Mouse (Mus musculus) heart, embryonic 14.5 days (tissue): Measurements from ENCODE around the gene Gpc5. TPM values are rescaled to one million over a fixed set of nuclear protein-coding genes. Genes with fewer than 3 reads are reported as not detected.

Experiments
- ATAC-seq: fragments of 200-750 bp; cut with Nextera tagmentation; 2 replicates; pipeline ENCODE4 v1.8.0; 2017; ENCODE audit warnings: low read depth, moderate TSS enrichment; ENCODE audit not compliant: insufficient number of reproducible peaks, insufficient read depth, low FRiP score
- H3K27ac ChIP-seq, 2 experiments: fragments of 200-500 bp in 1 of 2; fragments of 300-500 bp in 1 of 2; sonication (generic) in 1 of 2; replicated peaks in 1 of 2; 2 replicates each; pipeline ENCODE4 v1.5.1; 2012 to 2014; ENCODE audit warnings: low read depth in 2 of 2, low read length in 2 of 2, control low read depth in 1 of 2, mild to moderate bottlenecking in 1 of 2, mixed read lengths in 1 of 2; ENCODE audit not compliant: control insufficient read depth in 1 of 2, insufficient read depth in 1 of 2
- H3K27me3 ChIP-seq: fragments of 300-500 bp; sonication (generic); 2 replicates; pipeline ENCODE4 v1.6.1; 2014; ENCODE audit warnings: mild to moderate bottlenecking, low read length, control low read depth; ENCODE audit not compliant: control insufficient read depth, insufficient read depth
- H3K36me3 ChIP-seq: fragments of 300-500 bp; sonication (generic); 2 replicates; pipeline ENCODE4 v1.6.1; 2014; ENCODE audit warnings: mild to moderate bottlenecking, control low read depth, low read length, mixed read lengths; ENCODE audit not compliant: control insufficient read depth, insufficient read depth
- H3K4me1 ChIP-seq, 2 experiments: fragments of 200-500 bp in 1 of 2; fragments of 300-500 bp in 1 of 2; sonication (generic) in 1 of 2; 2 replicates each; pipeline ENCODE4 v1.6.1; 2012 to 2014; ENCODE audit warnings: low read length in 2 of 2, control low read depth in 1 of 2, mixed read lengths in 1 of 2; ENCODE audit not compliant: control insufficient read depth in 2 of 2, insufficient read depth in 2 of 2
- H3K4me2 ChIP-seq: fragments of 300-500 bp; sonication (generic); 2 replicates; pipeline ENCODE4 v1.6.1; 2014; ENCODE audit warnings: mild to moderate bottlenecking, low read length
- H3K4me3 ChIP-seq, 2 experiments: fragments of 200-500 bp in 1 of 2; fragments of 300-500 bp in 1 of 2; sonication (generic) in 1 of 2; 2 replicates each; pipeline ENCODE4 v1.5.1; 2012 to 2014; ENCODE audit warnings: low read length in 2 of 2, mild to moderate bottlenecking in 2 of 2, control low read depth in 1 of 2, low read depth in 1 of 2, moderate library complexity in 1 of 2; ENCODE audit not compliant: control insufficient read depth in 1 of 2, insufficient read depth in 1 of 2
- H3K9ac ChIP-seq: fragments of 300-500 bp; sonication (generic); 2 replicates; pipeline ENCODE4 v1.6.1; 2014; ENCODE audit warnings: mild to moderate bottlenecking, low read length
- H3K9me3 ChIP-seq: fragments of 300-500 bp; sonication (generic); 2 replicates; pipeline ENCODE4 v1.6.1; 2016; ENCODE audit warnings: low read length, control low read depth; ENCODE audit not compliant: control insufficient read depth
- WGBS: fragments of 180-500 bp; shearing (Covaris S2); extraction: QIAGEN DNeasy Blood & Tissue Kit; methylation state at CpG from one replicate; pipeline ENCODE4 v1.1.7; 2014; 5-methylcytosine and 5-hydroxymethylcytosine counted together
- polyA plus RNA-seq: library from polyadenylated mRNA; unstranded; fragments of >200 nt; fragmentation: Nextera tagmentation; extraction: Ambion mirVana; gene quantifications from 2 replicates; pipeline ENCODE4 v1.2.1, GENCODE M21; 2014

The Gpc5 gene
- polyA plus RNA-seq, 1 experiment from 2014 or later = 0.32 TPM

DNA sequence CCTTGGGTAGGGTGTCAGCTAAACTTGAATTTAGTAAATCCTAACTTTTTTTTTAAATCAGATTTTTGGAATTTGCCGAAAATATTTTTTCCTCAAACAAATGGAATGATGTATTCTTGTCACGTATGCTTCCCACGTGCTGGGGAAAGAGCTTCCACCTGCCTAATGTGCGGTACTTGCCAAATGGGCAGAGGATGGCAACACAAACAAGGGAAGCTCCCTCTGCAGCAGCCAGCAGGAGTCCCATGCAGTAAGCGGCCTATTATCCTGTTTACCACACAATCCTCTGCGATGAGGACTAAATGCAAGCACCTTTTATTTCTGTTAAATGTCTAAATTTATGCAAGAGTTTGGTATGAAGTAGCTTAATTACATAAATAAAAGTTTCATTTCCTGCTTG, 178.4 kb downstream of the Gpc5 start:
- 73% methylated on average over 6 of the region's 6 CpGs for WGBS
- Histone ChIP-seq H3K4me3 (no peak overlapping the region), H3K9me3 (no peaks in the 10 kb centered on the region), H3K4me1 (no peaks in the 10 kb centered on the region), H3K27ac (no peak overlapping the region), H3K36me3 (no peaks in the 10 kb centered on the region), H3K4me2 (no peak overlapping the region), H3K9ac (no peak overlapping the region), H3K27me3 (no peaks in the 10 kb centered on the region)
- ATAC-seq = no peak

DNA sequence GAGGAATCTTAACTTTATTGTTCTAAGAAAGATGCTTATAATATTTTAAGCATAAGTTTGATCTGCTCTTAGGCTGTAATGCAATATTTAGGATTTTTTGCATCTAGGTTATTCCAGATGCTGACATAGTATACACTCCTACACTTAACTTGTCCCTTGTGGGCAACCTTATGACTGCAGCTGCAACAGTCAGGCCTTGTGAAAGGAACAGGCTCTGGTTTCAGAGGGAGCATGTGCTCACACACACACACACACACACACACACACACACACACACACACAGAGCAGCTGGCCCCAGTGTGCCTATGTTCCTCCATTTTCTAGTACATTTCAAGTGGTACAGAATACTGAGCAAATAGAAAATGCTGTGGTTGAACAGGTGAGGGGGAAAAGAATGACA, 190.8 kb downstream of the Gpc5 start:
- H3K4me1 ChIP-seq = no peaks in the 10 kb centered on the region
- no peaks in the 10 kb centered on the region for H3K36me3 ChIP-seq
- ATAC-seq = no peak
- H3K4me2 ChIP-seq = no peak overlapping the region
- no peak overlapping the region for H3K4me3 ChIP-seq
- no peak overlapping the region for H3K9ac ChIP-seq
- H3K27me3 ChIP-seq = no peaks in the 10 kb centered on the region
- no peaks in the 10 kb centered on the region for H3K9me3 ChIP-seq
- no peak overlapping the region for H3K27ac ChIP-seq

DNA sequence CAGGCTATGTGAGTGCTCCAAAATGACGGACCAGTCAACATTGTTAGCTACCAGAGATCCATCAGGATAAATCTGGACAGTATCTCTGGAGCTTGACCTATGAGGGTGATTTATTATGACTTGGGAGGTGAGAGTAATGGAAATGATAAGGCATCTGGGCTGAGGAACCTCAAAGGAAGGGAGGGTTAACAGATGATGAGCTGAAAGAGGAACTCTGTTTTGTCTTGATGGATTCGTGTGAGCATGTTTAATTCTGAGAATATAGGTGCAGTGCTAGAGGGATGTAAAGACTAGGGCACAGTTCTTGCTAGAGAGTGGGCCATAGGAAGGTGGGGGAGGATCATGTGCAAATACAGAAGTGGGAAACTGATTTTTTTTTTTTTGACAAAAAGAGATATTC, 232.2 kb downstream of the Gpc5 start:
- Histone ChIP-seq H3K4me2 (no peak overlapping the region), H3K27ac (no peak overlapping the region), H3K4me3 (no peak overlapping the region), H3K36me3 (no peaks in the 10 kb centered on the region), H3K27me3 (no peaks in the 10 kb centered on the region), H3K9ac (no peak overlapping the region), H3K9me3 (no peaks in the 10 kb centered on the region), H3K4me1 (no peaks in the 10 kb centered on the region)
- 75% methylated on average over 2 of the region's 2 CpGs for WGBS
- ATAC-seq = no peak

DNA sequence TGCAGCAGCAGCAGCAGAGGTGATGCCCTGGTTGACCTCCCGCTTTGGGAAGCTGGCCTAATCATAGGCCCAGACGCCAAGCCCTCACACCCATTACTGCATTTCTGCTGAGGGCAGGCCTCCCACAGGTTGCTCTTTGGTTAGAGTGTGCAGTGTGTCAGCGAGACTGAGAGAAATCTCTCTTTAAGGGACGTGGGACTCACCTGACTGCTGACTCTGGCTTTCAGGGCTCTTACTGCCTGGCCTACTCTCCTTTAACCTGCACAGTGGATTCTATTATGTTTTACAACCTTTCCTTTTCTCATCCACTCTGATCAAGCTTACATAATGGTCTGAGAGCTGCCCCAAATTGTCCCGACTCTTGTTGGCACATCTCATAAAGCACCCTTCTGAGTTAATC, 234.4 kb downstream of the Gpc5 start:
- no peak overlapping the region for H3K4me2 ChIP-seq
- H3K4me3 ChIP-seq = no peak overlapping the region
- no peak overlapping the region for H3K9ac ChIP-seq
- no peaks in the 10 kb centered on the region for H3K4me1 ChIP-seq
- H3K27ac ChIP-seq = no peak overlapping the region
- ATAC-seq = no peak
- no peaks in the 10 kb centered on the region for H3K27me3 ChIP-seq
- 73% methylated on average over 5 of the region's 5 CpGs for WGBS
- no peaks in the 10 kb centered on the region for H3K9me3 ChIP-seq
- no peaks in the 10 kb centered on the region for H3K36me3 ChIP-seq

DNA sequence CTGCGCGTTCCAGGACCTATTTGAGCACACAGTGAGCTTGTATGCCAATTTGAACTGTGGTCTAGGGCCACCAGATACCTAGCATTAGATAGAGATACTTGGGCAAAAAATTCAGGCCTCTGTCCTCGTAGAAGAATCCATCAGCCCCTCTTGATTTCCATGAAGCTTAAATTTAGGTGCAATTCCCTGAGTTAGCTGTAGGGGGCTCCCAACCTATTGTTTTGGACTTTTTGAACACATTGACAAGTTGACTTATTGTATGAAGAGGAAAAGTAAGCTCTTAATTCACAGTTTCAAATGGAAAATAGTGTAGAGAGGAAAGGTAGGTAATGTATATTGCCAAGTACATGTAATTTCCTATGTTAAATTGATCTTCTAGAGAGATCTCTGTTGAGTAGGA, 247.1 kb downstream of the Gpc5 start:
- ATAC-seq = no peak
- H3K4me1 ChIP-seq = no peaks in the 10 kb centered on the region
- H3K36me3 ChIP-seq = no peaks in the 10 kb centered on the region
- no peak overlapping the region for H3K9ac ChIP-seq
- 64% methylated on average over 3 of the region's 3 CpGs for WGBS
- H3K9me3 ChIP-seq = no peaks in the 10 kb centered on the region
- H3K4me2 ChIP-seq = no peak overlapping the region
- no peak overlapping the region for H3K27ac ChIP-seq
- H3K27me3 ChIP-seq = no peaks in the 10 kb centered on the region
- H3K4me3 ChIP-seq = no peak overlapping the region

DNA sequence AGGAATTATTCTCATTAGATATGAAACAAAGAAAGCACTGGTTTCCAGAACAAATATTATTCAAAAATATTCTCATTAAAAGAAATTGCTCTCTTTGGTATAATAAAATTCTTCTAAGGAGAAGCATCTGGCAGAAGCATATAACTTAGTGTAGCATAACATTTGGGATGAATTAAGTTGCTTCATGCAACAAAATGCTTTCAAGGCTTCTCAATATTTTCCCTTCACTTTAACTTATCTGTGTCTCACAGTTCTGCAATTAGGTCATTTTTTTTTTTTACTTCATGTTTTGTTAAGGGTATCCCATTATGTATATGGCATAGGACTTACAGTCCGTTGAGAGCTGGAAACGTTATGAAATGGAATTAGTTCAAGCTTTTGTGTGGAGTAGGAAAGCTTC, 250.6 kb downstream of the Gpc5 start:
- no peaks in the 10 kb centered on the region for H3K9me3 ChIP-seq
- ATAC-seq = no peak
- 74% methylated on average over 2 of the region's 2 CpGs for WGBS
- H3K9ac ChIP-seq = no peak overlapping the region
- H3K27me3 ChIP-seq = no peaks in the 10 kb centered on the region
- no peaks in the 10 kb centered on the region for H3K4me1 ChIP-seq
- H3K36me3 ChIP-seq = no peaks in the 10 kb centered on the region
- H3K27ac ChIP-seq = no peak overlapping the region
- H3K4me2 ChIP-seq = no peak overlapping the region
- no peak overlapping the region for H3K4me3 ChIP-seq

DNA sequence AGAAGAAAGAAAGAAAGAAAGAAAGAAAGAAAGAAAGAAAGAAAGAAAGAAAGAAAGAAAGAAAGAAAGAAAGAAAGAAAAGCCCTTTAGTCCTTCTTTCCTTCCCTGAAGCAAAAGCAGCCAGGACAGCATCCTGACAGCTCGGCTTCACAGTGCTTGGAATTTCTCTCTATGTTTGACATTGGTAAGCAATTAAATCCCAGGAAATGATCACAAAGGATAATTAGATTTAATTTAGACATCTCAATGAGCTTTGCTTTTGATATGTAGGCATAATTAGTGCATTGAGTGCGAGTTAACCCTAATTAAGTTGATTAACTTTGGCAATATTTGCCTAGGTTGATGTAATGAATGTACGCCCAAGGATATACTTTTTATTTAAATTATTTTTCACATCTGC, 257.4 kb downstream of the Gpc5 start:
- H3K27ac ChIP-seq = no peak overlapping the region
- H3K36me3 ChIP-seq = no peaks in the 10 kb centered on the region
- no peak overlapping the region for H3K9ac ChIP-seq
- no peaks in the 10 kb centered on the region for H3K27me3 ChIP-seq
- no peaks in the 10 kb centered on the region for H3K4me1 ChIP-seq
- no peak for ATAC-seq
- WGBS = 86% methylated on average over 3 of the region's 3 CpGs
- H3K4me2 ChIP-seq = no peak overlapping the region
- no peaks in the 10 kb centered on the region for H3K9me3 ChIP-seq
- no peak overlapping the region for H3K4me3 ChIP-seq

DNA sequence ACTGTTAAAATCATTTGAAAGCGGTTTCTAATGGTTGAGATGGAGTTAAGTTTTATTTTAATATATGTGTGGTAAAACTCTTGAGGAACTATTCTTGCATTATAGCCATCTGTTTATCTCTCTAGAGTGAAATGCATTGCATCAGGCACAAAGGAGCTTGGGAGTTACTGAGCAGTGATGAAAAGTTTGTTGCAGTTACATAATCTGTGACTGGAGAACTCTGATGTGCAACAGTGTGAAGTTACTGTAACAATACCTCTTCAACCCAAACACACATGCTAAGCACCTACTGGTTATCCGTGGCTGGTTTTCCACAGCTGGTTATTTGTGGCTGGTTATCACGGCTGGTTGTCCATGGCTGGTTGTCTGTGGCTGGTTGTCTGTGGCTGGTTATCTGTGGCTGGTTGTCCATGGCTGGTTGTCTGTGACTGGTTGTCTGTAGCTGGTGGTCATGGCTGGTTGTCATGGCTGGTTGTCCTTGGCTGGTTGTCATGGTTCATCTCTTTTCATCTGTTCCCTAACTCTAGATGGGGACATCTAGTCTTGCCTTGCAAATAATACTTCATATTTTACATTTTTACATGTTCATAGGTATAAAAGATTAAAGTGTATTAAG, 273.4 kb downstream of the Gpc5 start:
- Histone ChIP-seq H3K9me3 (no peaks in the 10 kb centered on the region), H3K4me2 (no peak overlapping the region), H3K4me1 (no peaks in the 10 kb centered on the region), H3K27ac (no peak overlapping the region), H3K9ac (no peak overlapping the region), H3K27me3 (no peaks in the 10 kb centered on the region), H3K36me3 (no peaks in the 10 kb centered on the region), H3K4me3 (no peak overlapping the region)
- ATAC-seq = no peak
- 78% methylated on average over 3 of the region's 3 CpGs for WGBS
